Mouse (Mus musculus): ENCODE measurements at regions not wholly inside any gene's neighbourhood (a gene's known extent, or its start where the extent isn't known, plus 50 kb on each side); places are given as distances from the start of the nearest gene placed in this dataset.

DNA sequence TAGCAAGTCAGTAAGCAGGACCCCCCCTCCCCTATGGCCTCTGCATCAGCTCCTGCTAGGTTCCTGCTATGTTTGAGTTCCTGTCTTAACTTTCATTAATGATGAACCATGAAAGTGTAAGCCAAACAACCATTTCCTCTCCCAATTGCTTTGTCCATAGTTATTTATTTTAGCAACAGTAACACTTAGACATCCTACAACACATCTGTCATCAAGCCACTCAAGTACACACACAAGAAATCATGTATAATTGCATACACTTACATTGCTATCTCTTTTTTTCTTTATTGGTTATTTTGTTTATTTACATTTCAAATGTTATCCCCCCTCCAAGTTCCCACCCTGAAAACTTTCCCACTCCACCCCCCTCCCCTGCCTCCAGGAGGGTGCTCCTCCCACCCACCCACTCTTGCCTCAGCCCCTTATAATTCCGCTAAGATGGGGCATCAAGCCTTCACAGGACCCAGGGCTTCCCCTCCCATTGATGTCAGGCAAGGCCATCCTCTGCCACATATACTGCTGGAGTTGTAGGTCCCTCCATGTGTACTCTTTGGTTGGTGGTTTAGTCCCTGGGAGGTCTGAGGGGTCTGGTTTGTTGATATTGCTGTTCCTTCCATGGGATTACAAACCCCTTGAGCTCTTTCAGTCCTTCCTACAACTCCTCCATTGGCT lies 310.9 kb upstream of the Ccnh start:
- intact Hi-C loops (cut with DNase I): no loop called here
- no peak for DNase-seq

- DNase-seq: no peak
- intact Hi-C loops (cut with DNase I): loop anchor here (10.0 kb wide), 1 partner anchor 111 kb away; no protein-coding TSS in a partner anchor
Observed at GRCm38 (mm10) chr13:84905347-84905981, 283.7 kb upstream of the Ccnh start.

GRCm38 (mm10) chr13:84905994-84906393 lies 283.2 kb upstream of the Ccnh start:
- intact Hi-C loops (cut with DNase I): loop anchor here (10.0 kb wide), 1 partner anchor 111 kb away; no protein-coding TSS in a partner anchor

GRCm38 (mm10) chr13:84931271-84931670 lies 257.9 kb upstream of the Ccnh start:
- no peak for DNase-seq
- intact Hi-C loops (cut with DNase I): no loop called here

More at GRCm38 (mm10) chr13:84905994-84906393, 283.2 kb upstream of the Ccnh start:
- no peak for DNase-seq

DNA sequence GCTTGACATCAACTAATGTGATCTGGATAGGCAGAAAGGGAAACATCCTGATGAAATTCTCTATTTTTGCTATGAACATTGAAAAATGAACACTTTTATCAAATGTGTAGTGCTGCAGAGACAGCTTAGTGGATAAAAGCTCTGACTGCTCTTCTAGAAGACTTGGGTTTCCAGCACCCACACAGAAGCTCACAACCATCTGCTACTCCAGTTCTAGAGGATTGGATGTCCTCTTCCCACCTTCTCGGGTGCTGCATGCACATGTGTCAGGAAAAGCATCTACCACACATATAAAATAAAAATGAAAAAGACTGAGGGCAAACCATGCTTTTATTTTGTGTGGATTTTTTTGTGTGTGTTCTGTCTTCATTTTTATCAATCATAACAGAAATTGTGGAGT lies 253.6 kb upstream of the Ccnh start:
- intact Hi-C loops (cut with DNase I): no loop called here
- DNase-seq: no peak

- no peak for DNase-seq
- intact Hi-C loops (cut with DNase I): no loop called here
Observed at GRCm38 (mm10) chr13:84939695-84940094, 249.5 kb upstream of the Ccnh start.

DNA sequence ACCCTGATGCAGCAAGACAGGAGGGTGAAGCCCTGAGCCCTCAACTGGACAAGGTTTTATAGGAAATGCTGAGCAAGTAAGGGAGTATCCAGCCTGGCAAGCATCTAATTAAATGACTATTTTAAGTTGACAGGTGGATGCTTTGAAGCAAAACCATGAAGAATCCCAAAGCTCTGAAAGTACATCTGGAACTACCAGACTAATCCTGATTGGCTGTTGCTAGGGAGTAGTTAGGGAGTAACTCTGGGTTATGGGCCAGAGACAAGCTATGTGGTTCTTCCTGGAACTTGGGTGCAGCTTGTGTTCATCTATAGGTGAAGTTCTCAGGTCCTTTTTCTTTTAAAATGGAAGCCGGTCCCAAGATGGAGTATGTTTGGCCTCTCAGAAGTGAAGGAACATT lies 248.3 kb upstream of the Ccnh start:
- no peak for DNase-seq
- intact Hi-C loops (cut with DNase I): no loop called here

DNA sequence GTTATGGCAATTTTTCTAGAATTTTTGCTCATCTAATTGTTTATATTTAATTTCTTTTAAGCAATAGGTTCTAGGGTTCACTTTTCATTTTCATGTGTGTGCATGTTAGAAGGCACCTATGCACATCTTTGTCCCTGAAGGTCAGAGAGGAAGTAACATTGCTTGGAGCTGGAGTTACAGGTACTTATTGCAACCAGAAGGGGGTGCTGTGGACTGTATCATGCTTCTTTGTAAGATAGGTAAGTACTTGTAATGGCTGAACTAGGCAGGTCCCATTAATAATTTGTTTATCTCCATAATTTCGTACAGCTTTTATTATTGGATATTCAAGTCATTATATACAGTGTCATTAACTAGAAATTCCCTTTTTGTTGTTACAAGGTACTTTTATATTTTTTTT lies 238.3 kb upstream of the Ccnh start:
- no peak for DNase-seq
- intact Hi-C loops (cut with DNase I): loop anchor here (5.0 kb wide), 1 partner anchor 216 kb away; no protein-coding TSS in a partner anchor

GRCm38 (mm10) chr13:84953161-84953560 lies 236.0 kb upstream of the Ccnh start:
- no peak for DNase-seq
- intact Hi-C loops (cut with DNase I): loop anchor here (5.0 kb wide), 1 partner anchor 214 kb away; no protein-coding TSS in a partner anchor

DNA sequence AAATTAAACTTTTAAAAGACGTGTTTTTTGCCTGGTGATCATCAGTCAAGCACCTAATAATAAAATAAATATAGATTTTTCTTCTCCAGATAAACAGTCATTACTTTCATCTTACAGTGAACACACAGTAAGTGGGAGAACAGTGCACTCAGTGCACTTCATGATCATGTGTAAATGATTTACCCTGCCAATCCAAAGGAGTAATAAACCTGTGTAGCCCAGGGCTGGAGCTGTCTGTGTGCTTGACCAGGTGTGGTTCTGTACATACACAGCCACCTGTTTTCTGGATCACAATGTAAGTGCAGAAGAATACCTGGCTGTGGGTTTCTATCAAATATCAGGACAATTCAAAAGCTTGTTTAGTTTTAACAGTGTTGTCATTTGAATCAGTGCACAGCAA lies 235.4 kb upstream of the Ccnh start:
- intact Hi-C loops (cut with DNase I): loop anchor here (5.0 kb wide), 1 partner anchor 214 kb away; no protein-coding TSS in a partner anchor
- DNase-seq: no peak

DNA sequence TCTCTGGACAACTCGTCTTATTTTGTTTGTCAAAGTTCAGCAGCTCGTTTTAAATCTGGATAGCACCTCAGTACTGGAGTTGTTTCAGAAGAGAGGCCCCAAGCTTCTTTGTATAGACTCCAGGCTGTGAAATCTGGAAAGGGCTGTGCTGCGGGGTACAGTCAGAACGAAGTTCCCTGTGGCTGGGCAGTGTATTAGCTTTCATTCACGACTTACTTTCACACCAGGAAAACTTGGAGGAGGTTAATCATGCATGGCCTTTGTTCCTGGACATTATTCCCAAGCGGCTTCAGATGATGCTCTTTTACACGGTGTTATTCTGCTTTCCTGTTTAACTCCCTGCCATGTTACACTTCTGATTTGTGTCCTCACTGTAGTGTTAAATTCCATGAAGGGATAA lies 220.3 kb upstream of the Ccnh start:
- intact Hi-C loops (cut with DNase I): no loop called here
- DNase-seq: no peak

Data from left cerebral cortex, postnatal 4 days (tissue).